Mouse (Mus musculus): ENCODE data around the gene Zscan4c. TPM values are rescaled to one million over a fixed set of nuclear protein-coding genes. Genes with fewer than 3 reads are reported as not detected.
"Not testable (repeated sequence)": the region's sequence is repeated elsewhere in the genome, so short reads cannot be mapped to it uniquely, and the experiment has no call there.

Gene Zscan4c
- not detected for polyA plus RNA-seq (2012; fragmentation: generic; extraction: Trizol)

DNA sequence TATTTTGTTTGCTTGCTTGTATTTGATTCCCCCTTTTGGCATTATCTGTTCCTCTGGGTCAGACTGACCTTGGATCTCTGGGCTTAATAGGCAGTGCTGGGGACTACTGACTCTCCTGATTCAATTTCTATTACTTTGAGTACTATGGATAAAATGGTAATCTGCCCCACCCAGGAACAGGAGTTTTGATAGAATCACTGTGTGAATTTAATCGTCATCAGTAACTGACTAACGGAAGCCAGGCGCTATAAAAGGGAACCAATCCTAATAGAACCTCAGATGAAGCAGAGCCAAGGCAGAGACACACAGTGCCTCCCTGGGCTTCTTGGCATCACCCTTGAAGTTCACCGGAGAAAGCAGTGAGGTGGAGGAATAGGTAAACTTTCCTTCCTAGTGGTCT is at the start of gene Zscan4c:
Gene Zscan4c, plus strand, starts transcription at position 301 of the 400 bp plus-strand sequence.
- not testable (repeated sequence) for H3K79me2 ChIP-seq (ENCODE audit: control insufficient read depth, insufficient read depth); H3K4me3 ChIP-seq; H3K4me2 ChIP-seq (ENCODE audit: low read depth); H3ac ChIP-seq (ENCODE audit: control insufficient read depth, insufficient read length); H3K27me3 ChIP-seq (ENCODE audit: control insufficient read depth, insufficient read depth, insufficient read length); H3K36me3 ChIP-seq (ENCODE audit: control insufficient read depth, insufficient read depth)

Other genes starting within 250 kb of the Zscan4c start
- gene Zscan4b, start 100.7 kb upstream of the Zscan4c start, polyA plus RNA-seq (2012; fragmentation: generic; extraction: Trizol) = not detected
- gene Zscan4-ps1, start 63.9 kb downstream of the Zscan4c start, polyA plus RNA-seq (2012; fragmentation: generic; extraction: Trizol) = not detected
- not detected for gene Zscan4d, start 160.4 kb downstream of the Zscan4c start, polyA plus RNA-seq (2012; fragmentation: generic; extraction: Trizol)